Mouse (Mus musculus) kidney, adult 11 months (tissue): ENCODE measurements at regions not wholly inside any gene's neighbourhood (a gene's known extent, or its start where the extent isn't known, plus 50 kb on each side); places are given as distances from the start of the nearest gene placed in this dataset.

Source experiments
- DNase-seq: peaks from one replicate; pipeline ENCODE4 v3.0.0; 2022

- no peak for DNase-seq
These were observed 65.6 kb upstream of the Hs3st3a1 start for GRCm38 (mm10) chr11:64369516-64369915.

DNA sequence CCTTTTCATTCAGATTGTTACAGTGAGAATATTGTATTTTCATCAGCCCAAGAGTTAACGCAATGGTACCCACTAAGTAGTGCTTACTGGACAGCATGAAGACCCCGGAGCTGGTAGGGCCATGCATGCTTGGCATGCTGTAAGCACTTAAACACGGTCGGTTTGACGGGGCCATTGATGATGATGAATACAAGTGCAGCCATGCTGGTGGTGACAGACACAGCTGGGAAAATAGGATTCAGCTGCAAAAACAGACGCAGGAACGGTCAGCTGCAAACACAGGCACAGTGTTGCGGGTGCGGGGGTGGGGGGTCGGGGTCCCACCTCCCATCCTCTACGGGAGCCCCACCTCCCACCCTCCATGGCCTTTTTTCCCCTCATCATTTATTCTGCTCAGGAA lies 99.7 kb upstream of the Hs3st3a1 start:
- DNase-seq, result no peak

DNA sequence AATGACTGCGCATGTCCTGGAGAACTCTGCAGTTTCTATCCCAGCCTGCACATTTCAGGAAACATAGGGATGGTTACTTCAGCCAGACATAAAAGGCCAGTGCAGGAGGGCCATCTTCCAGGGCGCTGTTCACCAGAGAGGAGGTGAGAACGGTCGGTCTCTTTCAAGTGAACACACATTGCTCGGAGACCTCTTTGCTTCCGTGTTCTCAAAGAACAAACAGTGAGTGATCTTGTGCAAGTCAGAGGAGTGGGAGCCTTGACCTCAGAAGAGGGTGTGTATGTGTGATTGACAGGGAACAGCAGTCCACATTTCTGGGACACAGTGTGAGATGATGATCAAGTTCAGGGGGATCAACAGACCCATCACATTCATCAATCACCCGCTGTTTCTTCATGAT lies 102.7 kb upstream of the Hs3st3a1 start:
- DNase-seq, result no peak

- no peak for DNase-seq
These were observed 103.3 kb upstream of the Hs3st3a1 start for GRCm38 (mm10) chr11:64331811-64332210.

GRCm38 (mm10) chr11:64329129-64329528 lies 106.0 kb upstream of the Hs3st3a1 start:
- no peak for DNase-seq

DNA sequence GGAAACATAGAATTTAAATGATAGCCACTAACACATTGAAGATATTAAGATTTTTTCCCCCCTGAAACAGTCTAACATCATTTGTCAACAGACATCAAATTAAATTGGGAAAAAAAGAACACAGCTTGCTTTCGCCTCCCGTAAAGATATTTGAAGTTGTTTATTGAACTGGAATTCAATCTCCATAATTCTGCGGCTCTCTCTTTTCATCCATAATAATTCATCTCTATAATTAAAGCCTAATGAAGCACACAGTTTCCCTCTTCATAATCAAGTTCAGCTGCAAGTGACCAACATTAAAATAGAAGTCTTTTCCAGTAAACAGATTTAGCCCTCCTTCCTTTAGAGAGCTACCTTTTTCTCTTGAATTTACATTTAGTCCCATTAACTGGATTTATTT lies 107.4 kb upstream of the Hs3st3a1 start:
- no peak for DNase-seq

- DNase-seq, result no peak
These were observed 108.5 kb upstream of the Hs3st3a1 start for GRCm38 (mm10) chr11:64326646-64327045.

DNA sequence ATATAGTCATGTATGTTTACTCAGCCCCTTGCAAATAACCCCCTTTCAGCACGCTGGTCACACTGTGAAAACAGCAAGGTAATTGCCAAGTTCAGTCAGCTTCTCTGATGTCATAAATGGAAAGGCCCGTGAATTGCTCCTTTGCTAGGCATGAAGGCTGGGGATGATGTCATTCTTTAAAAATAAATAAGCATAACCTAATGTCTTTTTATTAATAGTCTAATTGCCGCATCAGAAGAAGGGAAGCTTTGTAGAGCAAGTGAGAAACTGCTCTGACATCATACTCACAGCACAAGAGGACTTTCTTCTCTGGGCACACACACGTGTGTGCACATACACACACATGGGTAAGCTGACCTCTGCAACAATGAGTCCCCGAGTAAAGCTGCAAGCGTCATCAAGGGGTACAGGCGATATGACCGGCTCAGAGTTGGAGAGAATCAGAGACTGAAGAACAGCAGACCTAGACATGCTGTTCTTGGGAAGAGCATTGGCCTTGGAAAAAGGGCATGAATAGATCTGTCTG lies 113.2 kb upstream of the Hs3st3a1 start:
- no peak for DNase-seq

DNA sequence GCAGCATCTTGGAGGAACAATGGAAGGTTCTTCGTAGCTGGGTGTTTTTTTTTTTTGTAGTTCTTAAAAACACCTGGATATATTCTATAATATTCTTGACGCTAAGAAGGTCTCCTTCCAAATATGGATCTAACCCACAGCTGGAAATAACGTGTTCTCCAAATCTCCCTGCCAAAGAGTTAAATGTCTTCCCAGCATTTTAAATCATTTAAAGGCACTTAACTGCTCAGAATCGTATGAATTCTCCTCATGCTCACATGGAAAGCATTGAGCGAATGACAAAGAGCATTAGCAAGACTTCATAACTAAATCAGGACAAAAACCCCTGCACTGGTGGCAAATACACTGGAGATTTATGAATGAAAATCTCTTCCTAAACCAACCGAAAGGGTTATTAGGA lies 117.7 kb upstream of the Hs3st3a1 start:
- no peak for DNase-seq

- no peak for DNase-seq
These were observed 120.1 kb upstream of the Hs3st3a1 start for GRCm38 (mm10) chr11:64314997-64315396.

DNA sequence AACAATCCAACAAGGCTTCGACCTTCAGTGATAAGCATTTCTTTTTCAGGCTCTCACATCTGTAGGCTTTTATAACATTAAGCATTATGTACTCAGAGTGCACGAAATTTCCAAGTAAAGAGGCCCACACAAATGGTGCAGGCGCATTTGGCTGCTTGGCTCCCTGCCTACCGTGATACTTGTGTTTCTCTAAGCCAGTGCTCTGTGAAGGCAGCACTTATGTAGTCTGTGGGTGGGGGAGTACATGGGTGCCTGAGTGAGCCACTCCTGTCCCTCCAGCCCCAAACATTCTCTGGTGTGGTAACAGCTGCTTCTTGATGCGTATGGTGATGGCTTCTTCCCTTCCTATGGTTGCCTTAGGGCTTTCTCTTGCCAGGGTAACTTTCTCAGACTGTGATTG lies 121.9 kb upstream of the Hs3st3a1 start:
- DNase-seq, result no peak

DNA sequence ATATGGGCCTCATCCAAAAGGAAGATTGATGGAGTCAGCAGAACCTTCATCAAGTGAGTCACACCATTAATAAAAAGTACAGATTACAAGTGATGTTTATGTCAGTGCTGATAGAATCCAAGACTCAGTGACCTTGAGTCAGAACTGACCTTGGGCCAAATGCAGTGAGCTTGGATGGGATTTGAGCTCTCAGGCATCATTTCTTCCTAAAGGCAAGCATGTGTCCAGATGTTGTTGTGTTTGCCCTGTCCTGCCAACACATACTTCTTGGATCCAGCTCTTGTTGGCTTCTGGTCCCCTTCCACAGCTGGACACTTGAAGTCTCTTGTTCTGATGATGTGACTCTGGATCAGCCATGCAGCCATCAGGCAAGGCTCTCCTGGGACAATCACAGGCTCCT lies 125.3 kb upstream of the Hs3st3a1 start:
- DNase-seq, result no peak

GRCm38 (mm10) chr11:64297825-64298224 lies 137.3 kb upstream of the Hs3st3a1 start:
- DNase-seq, result no peak

DNA sequence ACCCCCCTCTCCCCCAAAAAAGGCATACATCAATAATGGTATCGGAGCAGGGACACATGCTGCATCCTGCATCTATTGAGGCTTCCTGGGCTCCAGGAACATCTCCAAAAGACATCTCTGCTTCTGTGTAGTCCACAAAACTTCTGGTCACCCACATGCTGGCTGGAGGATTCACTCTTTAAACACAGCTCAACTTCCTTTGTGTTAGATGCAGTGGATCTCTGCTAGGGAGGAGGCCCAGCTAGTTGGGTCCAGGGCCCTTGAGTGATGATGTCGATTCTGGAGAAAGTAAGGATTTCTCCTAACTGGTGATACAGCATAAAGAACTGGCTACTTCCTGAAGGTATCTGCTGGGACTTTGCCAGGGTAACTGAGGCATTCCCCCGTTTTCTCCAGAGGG lies 146.9 kb upstream of the Hs3st3a1 start:
- DNase-seq, result no peak

DNA sequence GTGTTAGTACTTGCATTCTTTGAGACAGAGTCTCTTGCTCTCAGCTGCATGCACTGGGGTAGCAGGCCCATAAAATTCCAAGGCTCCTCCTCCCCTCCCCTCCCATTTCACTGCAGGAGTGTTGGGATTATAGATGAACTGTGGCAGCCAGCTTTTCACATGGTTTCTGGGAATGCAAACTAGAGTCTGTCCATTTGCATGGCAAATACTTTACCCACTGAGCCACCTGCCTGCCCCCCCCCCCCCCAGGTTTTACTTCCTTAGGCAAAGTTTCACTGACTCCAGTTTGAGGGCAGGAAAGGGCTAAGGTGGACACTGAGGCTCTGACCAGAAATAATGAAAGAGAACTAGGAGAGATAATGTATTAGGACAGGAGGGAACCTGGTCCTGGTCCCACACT lies 147.6 kb upstream of the Hs3st3a1 start:
- DNase-seq, result no peak

DNA sequence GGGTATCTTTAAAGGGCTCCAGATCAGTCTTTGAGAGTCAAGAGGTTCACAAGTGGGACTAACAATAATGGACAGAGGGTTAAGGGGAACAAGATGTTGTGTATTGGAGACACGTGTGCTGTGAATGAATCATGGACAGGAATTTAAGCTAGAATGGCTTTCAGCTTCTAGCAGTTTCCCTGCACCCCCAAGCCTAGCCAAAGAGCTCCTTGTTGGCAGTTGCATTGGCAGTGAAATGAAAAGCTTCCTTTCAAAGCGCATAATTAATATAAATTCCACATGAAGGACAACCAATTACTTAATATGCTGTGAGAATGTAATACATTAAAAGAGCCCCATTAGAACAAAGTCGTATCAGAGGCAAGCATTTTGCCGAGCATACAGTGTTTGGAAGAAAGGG lies 153.4 kb upstream of the Hs3st3a1 start:
- no peak for DNase-seq

GRCm38 (mm10) chr11:64278259-64279003 lies 156.7 kb upstream of the Hs3st3a1 start:
- no peak for DNase-seq

DNA sequence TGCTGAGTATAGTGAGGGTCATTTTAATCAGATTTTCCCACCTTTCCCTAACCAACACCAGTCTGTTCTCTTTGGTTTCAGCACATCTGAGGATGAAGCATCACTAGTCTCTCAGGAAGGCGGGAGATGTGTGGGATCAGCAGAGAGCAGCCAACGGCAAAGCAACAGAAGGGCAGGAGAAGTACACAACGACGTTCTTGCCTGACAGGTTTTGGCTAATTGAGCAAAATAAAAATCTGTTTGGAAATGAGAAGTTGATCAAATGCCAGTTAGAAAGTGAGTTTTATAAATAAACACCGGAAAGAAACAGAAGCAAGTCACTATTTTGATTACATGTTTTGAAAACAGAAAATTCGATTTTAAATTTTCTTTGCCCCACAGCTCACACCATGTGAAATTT lies 161.4 kb upstream of the Hs3st3a1 start:
- DNase-seq, result no peak

GRCm38 (mm10) chr11:64273214-64273613 lies 161.9 kb upstream of the Hs3st3a1 start:
- no peak for DNase-seq

DNA sequence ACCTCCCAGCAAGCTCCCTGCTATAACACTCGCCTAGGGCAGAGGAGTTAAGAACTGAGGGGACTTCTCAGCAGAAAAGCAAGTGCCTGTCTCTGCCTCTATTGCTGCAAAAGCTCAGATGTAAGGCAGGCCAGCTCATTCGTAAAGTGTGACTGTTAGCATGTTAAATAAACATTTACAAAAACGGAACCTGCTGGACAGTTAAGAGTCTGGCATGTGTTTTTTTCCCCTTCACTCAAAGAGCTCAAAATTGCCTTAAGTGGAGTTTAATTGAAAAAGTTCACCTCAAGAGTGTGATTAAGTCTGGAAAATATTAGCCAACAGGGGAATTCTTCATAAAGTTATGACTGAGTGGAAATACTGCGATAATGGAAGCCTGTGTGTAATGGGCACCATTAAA lies 167.0 kb upstream of the Hs3st3a1 start:
- no peak for DNase-seq

DNA sequence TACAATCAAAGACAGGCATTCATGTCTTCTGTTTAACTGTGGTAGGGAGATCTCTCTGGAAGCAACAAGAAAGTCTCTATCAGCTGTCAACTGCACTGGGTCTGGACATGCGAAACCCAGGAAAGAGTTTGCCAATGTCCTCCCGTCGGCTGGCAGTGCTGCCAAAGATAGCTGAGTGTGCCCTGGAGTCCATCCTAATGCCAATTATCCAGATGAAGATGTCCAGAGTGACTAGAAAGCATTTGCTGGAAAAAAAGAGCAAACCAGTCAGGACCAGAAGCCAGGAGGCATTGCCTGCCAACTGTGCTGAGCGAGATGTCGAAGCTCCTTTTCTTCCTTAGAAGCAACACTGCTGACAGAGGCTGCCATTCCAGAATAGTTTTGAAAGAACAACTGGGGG lies 167.6 kb upstream of the Hs3st3a1 start:
- DNase-seq, result no peak

DNA sequence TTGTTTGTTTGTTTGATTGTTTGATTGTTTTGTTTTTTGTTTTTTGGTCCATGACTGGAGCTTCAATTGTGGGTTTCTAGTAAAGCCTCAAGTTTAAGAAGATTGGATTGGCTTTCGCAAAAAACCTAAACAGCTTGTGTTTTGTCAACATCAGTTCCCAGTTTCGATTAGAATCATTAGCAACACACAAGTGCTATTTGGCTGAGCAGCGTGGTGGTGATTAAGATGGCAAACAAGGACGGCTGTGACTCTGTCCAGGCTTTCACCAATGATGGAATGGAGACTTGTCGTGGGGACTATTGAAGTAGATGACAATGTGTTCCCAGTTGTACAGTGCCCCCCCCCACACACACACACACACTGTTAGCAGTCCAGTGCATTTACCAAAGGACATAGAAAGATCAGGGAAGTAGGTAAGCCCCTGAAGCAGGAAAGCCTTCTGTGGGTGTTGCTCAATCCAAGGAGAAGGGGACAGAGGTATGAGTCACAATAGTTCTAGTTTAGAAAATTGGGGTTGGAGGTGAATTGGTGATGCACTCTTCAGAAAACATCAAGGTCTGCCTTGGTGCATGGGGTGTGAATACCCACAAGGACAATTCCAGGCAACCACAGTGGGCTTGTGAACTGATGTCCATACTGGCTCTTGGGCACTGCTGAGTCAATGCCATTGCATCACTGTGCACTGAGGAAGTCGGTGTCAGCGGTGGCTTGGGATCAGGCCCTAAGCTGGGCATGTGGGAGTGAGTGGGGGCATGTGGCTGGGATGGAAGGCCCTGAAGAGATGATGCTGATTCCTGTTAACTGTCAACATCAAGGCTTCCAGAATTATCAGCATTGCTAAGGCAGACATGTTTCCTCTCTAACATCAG lies 174.5 kb upstream of the Cox10 start:
- no peak for DNase-seq

- DNase-seq, result no peak
These were observed 157.6 kb upstream of the Cox10 start for GRCm38 (mm10) chr11:64236873-64237272.

DNA sequence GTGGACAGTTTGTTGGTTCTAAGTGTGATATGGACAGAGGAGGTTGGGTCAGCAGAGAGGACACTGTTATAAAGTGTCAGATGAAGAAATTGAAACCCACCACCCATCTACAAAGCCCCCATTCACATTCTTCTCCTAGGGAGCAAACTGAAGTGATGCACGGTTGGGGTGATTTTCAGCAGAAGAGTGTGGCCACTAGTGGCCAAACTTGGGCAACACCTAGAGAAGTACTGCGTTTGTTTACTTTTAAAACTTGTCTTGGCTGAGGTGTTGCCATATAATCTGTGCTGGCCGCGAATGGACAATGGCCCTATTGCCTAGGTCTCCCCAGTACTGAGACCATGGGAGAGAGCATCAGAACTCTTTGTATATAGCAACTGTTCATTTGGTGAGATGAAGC lies 150.8 kb upstream of the Cox10 start:
- DNase-seq, result no peak
